Mouse (Mus musculus): Measurements from ENCODE around the gene Higd1c. TPM values are rescaled to one million over a fixed set of nuclear protein-coding genes. Genes with fewer than 3 reads are reported as not detected.
A peak's percentile ranks its signal among the peaks of the same experiment; 100 is the strongest.

Gene Higd1c
- polyA plus RNA-seq, 1 experiment from 2014 or later: not detected

DNA sequence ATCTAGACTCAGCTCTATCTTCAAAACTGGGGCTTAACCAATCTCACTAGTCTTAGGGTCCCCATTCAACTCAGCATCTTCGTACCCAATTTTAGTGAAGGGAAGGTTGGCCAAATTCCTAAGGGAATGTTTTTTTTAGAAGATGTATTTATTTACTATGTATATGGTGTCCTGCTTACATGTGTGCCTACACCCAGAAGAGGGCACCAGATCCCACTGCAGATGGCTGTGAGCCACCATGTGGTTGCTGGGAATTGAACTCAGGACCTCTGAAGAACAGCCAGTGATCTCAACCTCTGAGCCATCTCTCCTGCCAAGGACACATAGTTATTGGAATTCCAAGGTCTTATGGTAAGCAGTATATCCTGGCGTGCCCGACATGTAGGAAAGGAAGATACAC lies 31.2 kb downstream of the Higd1c start:
- no peaks in the 10 kb centered on the region for H3K9me3 ChIP-seq
- no peak overlapping the region for H3K4me2 ChIP-seq
- no peak overlapping the region for H3K9ac ChIP-seq
- WGBS: 96% methylated on average over 3 of the region's 3 CpGs
- no peak overlapping the region for H3K27ac ChIP-seq
- no peaks in the 10 kb centered on the region for H3K4me1 ChIP-seq
- no peaks in the 10 kb centered on the region for H3K27me3 ChIP-seq
- ATAC-seq (ENCODE audit: borderline replicate concordance, extremely low read depth, low FRiP score, low TSS enrichment): no peak
- no peak overlapping the region for H3K4me3 ChIP-seq
- peaks cover 55% of the 10 kb centered on the region for H3K36me3 ChIP-seq

DNA sequence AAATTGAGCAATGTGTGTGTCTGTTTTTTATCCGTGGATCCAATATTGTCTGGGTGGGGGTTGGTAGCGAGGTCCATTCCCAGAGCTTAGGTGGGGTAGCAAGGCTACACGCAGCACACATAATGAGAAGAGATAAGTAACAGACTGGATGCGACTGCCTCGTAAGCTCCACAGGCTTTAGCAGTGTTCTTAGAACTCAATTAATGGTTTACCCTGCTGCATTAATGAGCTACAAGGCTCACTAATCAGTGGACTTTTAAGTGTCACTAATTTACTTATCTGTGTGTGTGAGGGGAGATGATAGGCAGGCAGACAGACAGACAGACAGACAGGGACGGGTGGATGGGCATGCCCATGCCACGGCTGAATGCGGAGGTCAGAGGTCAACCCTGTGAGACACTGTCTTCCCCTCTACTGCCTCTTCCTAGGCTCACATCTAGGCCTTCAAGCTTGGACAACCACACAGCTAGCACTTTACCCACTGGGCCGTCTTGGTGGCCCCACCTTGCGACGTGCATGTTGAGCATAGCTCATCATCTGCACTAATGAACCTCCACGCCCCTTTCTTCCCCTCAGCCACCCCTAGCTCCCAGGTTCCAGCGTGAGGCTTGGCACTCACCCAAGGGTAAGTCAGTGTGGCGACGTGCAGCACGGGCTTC lies 36.4 kb downstream of the Higd1c start:
- H3K27ac ChIP-seq: no peak overlapping the region
- no peaks in the 10 kb centered on the region for H3K27me3 ChIP-seq
- no peak overlapping the region for H3K4me2 ChIP-seq
- no peaks in the 10 kb centered on the region for H3K9me3 ChIP-seq
- H3K4me1 ChIP-seq: no peaks in the 10 kb centered on the region
- no peak overlapping the region for H3K9ac ChIP-seq
- no peak overlapping the region for H3K4me3 ChIP-seq
- no peak for ATAC-seq (ENCODE audit: borderline replicate concordance, extremely low read depth, low FRiP score, low TSS enrichment)
- 86% methylated on average over 16 of the region's 16 CpGs for WGBS
- peaks cover 92% of the 10 kb centered on the region for H3K36me3 ChIP-seq

DNA sequence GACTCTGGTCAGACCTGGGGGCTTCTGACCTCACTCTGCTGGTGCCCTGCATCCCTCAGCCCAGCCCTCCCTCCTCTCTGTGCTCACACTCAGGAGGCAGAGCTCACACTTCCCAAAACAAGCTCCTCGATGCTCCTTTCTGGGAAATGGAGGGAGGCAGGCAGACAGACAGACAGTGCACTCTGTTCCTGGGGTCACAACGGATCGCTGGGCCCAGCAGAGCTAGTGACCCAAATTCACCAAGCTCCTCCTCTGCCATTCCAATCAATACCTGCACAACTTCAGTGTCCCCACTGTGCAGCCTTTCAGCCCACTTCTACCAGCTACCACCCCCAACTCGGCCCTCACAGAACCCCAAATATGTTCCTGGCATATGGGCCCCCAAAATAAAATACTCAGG lies 37.5 kb downstream of the Higd1c start:
- H3K4me2 ChIP-seq: no peak overlapping the region
- no peak overlapping the region for H3K27ac ChIP-seq
- peaks cover 86% of the 10 kb centered on the region for H3K36me3 ChIP-seq
- no peaks in the 10 kb centered on the region for H3K27me3 ChIP-seq
- no peak overlapping the region for H3K4me3 ChIP-seq
- ATAC-seq (ENCODE audit: borderline replicate concordance, extremely low read depth, low FRiP score, low TSS enrichment): no peak
- H3K4me1 ChIP-seq: no peaks in the 10 kb centered on the region
- WGBS: 97% methylated on average over 4 of the region's 4 CpGs
- no peak overlapping the region for H3K9ac ChIP-seq
- H3K9me3 ChIP-seq: no peaks in the 10 kb centered on the region

DNA sequence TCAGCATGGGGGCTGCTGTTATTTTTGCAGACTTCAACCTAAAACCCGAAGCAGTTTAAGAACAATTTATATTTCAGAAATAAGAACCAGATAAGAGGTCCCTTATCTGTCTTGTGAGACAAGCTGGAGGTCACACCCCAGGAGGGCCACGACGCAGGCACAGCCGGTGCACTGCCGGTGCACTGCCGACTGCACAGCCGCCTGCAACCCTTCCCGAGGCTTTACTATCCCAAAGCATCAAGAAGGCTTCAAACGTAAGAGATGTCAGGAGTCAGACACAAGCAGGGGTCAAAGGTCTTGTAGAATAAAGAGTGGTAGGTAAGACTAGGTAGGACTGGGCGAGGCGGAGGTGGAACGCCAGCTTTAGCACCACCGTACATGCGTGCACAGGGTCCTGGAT lies 38.0 kb downstream of the Higd1c start:
- Histone ChIP-seq H3K27me3 (no peaks in the 10 kb centered on the region), H3K4me1 (no peaks in the 10 kb centered on the region), H3K9ac (no peak overlapping the region), H3K9me3 (no peaks in the 10 kb centered on the region), H3K27ac (no peak overlapping the region), H3K4me3 (no peak overlapping the region), H3K36me3 (peaks cover 80% of the 10 kb centered on the region), H3K4me2 (no peak overlapping the region)
- 80% methylated on average over 14 of the region's 14 CpGs for WGBS
- ATAC-seq (ENCODE audit: borderline replicate concordance, extremely low read depth, low FRiP score, low TSS enrichment): no peak

DNA sequence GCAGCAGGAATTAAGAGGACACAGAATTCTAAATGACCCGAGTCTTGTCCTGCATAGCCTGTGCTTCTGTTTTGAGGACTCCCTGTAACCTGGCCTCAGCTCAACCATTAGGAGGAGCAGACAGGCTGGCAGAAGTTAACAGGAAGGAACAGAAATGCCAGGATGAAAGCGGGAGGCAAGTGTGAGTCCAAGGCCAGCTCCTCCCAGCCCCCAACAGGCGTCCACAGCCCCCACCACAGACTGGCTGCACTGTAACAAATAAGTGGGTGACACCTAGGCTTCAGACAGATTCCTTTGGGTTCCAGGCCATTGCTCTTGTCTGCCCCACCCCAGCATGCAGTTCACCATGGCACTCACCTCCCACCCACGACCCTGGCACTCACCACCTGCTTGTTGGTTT lies 38.5 kb downstream of the Higd1c start:
- H3K27ac ChIP-seq: no peak overlapping the region
- 82% methylated on average over 4 of the region's 4 CpGs for WGBS
- peaks cover 80% of the 10 kb centered on the region for H3K36me3 ChIP-seq
- no peaks in the 10 kb centered on the region for H3K27me3 ChIP-seq
- H3K4me2 ChIP-seq: no peak overlapping the region
- H3K4me1 ChIP-seq: no peaks in the 10 kb centered on the region
- no peak for ATAC-seq (ENCODE audit: borderline replicate concordance, extremely low read depth, low FRiP score, low TSS enrichment)
- no peak overlapping the region for H3K9ac ChIP-seq
- no peak overlapping the region for H3K4me3 ChIP-seq
- H3K9me3 ChIP-seq: no peaks in the 10 kb centered on the region

DNA sequence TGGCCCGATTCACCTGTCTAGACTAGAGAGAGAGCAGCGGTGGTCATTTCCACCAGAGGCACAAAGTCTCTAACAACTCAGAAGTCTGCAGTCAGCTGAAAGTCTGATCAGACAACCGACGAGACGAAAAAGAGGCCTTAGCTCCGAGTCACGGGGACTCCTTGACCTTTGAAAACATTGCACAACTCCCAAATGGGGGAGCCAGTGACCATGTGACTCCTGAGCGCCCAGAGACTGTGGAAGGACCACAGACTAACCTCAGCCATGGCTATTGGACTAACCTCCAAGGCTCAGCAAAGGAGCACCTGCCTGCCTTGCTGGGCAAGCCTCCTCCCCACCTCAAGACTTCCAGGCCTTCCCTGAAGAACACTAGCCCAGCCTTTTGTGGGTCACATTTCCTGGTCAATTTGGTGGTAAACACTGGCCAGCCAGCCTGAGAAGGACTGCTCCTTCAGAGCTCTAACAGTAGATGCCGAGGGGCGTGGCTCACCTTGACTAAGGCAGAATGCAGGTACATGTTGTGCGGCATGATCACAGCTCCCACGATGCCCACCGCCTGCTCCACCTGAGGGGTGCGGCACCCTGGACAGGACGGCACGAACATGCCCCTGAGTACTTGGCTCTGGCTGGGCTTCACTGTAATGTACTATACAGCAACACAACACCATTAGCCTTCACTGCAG lies 39.1 kb downstream of the Higd1c start:
- ATAC-seq (ENCODE audit: borderline replicate concordance, extremely low read depth, low FRiP score, low TSS enrichment): no peak
- Histone ChIP-seq H3K36me3 (peaks cover 80% of the 10 kb centered on the region), H3K9me3 (no peaks in the 10 kb centered on the region)

DNA sequence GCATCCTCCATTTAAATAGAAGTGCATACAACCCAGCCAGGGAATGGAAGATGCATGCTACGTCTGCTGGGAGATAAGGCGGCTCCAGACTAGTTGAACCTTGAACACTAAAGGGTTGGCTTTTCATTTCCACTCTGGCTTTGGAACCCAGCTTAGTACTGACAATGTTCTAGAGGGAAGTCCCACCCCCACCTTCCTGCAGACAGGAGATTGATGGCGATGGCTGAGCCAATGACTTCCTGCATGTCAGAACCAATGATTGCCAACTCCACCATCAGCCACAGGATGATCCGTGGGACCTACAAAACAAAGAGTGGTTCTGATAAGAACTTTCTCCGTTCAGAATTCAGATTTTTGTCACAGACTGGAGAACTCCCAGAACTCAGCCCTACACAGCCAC lies 41.7 kb downstream of the Higd1c start:
- Histone ChIP-seq H3K9me3 (no peaks in the 10 kb centered on the region), H3K4me1 (no peaks in the 10 kb centered on the region), H3K27me3 (no peaks in the 10 kb centered on the region), H3K27ac (no peak overlapping the region), H3K4me2 (no peak overlapping the region), H3K9ac (no peak overlapping the region), H3K4me3 (no peak overlapping the region), H3K36me3 (peaks cover 59% of the 10 kb centered on the region)
- WGBS: 64% methylated on average over 5 of the region's 5 CpGs
- ATAC-seq (ENCODE audit: borderline replicate concordance, extremely low read depth, low FRiP score, low TSS enrichment): no peak

More for the DNA sequence above, 39.1 kb downstream of the Higd1c start:
- WGBS: 87% methylated on average over 16 of the region's 16 CpGs
- Histone ChIP-seq H3K9ac (no peak overlapping the region), H3K27ac (no peak overlapping the region), H3K4me2 (no peak overlapping the region), H3K4me3 (no peak overlapping the region), H3K27me3 (no peaks in the 10 kb centered on the region), H3K4me1 (no peaks in the 10 kb centered on the region)

DNA sequence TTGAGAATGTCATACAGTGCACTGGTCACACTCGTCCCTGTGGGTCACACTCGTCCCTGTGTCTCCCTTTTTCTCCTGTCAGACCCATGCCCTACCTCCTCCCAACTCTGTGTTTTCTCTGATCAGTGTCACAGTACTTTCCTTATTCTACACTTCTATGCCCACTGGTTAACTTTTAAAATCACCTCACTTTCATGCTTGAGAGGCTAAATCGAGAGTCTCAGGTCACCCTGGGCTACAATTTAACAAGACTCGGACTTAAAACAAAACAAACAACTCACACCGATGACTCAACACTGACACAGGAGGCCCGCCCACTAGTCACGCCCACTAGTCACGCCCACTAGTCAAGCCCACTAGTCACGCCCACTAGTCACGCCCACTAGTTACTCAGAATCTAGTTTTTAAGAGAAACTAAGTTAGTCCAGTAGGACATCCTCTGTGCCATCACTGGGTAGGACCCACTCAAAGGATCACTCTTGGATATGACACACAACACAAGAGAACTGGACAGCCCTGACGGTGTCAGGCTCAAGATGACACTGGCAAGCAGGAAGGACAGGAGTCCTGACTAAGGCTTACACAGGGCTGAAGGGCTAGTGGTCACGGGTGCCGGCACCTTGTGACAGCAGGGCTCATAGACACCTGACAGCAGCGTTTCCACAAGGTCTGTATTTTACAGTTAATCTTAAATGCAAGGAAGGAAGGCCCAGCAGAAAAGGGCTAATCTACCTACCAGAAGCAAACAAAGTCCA lies 46.8 kb downstream of the Higd1c start:
- Histone ChIP-seq H3K9me3 (no peaks in the 10 kb centered on the region), H3K9ac (no peak overlapping the region), H3K4me3 (no peak overlapping the region), H3K4me2 (no peak overlapping the region), H3K27me3 (no peaks in the 10 kb centered on the region), H3K27ac (no peak overlapping the region), H3K36me3 (peaks cover 16% of the 10 kb centered on the region), H3K4me1 (peaks cover 8% of the 10 kb centered on the region; the same call in 1 of the 2 replicates)
- ATAC-seq (ENCODE audit: borderline replicate concordance, extremely low read depth, low FRiP score, low TSS enrichment): peak; percentile 32; the same call in 1 of the 2 replicates
- 52% methylated on average over 14 of the region's 14 CpGs for WGBS

DNA sequence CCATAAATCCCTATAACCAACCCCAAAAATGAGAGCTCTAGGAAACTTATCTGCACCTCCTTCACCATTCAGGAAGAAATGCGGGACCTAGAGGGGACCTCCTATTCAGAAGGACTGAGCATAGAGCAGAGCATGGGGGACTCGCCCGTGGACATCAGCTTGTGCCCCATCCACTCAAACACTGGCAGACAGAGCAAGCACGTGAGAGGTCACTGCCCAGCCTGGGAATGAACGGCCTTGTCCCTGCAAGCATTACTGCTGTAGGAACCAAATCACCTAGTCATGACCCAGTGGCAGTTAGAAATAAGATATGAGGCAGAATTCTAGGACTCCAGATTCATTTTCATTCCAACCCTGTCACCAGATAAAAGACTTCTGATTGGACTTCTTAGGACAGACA lies 47.4 kb downstream of the Higd1c start:
- no peak overlapping the region for H3K4me2 ChIP-seq
- no peak overlapping the region for H3K9ac ChIP-seq
- H3K36me3 ChIP-seq: peaks cover 15% of the 10 kb centered on the region; the same call in 1 of the 2 replicates
- no peak overlapping the region for H3K27ac ChIP-seq
- no peaks in the 10 kb centered on the region for H3K9me3 ChIP-seq
- H3K4me1 ChIP-seq: peaks cover 8% of the 10 kb centered on the region; the same call in 1 of the 2 replicates
- no peaks in the 10 kb centered on the region for H3K27me3 ChIP-seq
- WGBS: 81% methylated on average over 5 of the region's 5 CpGs
- ATAC-seq (ENCODE audit: borderline replicate concordance, extremely low read depth, low FRiP score, low TSS enrichment): no peak
- H3K4me3 ChIP-seq: no peak overlapping the region

DNA sequence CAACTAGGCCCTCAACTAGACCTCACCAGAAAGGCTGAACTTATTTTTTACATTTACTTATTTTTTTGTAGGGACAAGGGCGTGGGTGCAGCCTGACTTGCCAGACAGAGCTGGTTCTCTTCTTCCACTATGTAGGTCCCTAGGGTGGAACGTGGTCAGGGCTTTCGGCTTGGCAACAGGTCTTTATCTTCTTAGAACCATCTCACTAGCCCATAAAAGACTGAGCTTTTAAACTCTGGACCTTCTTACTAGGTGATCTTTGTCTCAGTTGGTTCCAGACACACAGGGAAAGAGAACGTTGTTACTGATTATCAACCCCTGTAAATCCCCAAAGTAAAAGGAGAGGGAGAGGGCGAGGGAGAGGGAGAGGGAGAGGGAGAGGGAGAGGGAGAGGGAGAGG lies 49.0 kb downstream of the Higd1c start:
- H3K27ac ChIP-seq: no peak overlapping the region
- H3K4me2 ChIP-seq: no peak overlapping the region
- H3K36me3 ChIP-seq: 0 out of 2 replicates have a peak, but pooled peaks cover 6% of the 10 kb centered on the region
- no peak overlapping the region for H3K9ac ChIP-seq
- WGBS: 82% methylated on average over 4 of the region's 5 CpGs
- ATAC-seq (ENCODE audit: borderline replicate concordance, extremely low read depth, low FRiP score, low TSS enrichment): no peak
- H3K4me3 ChIP-seq: no peak overlapping the region
- H3K27me3 ChIP-seq: no peaks in the 10 kb centered on the region
- no peaks in the 10 kb centered on the region for H3K9me3 ChIP-seq
- peaks cover 8% of the 10 kb centered on the region; the same call in 1 of the 2 replicates for H3K4me1 ChIP-seq

DNA sequence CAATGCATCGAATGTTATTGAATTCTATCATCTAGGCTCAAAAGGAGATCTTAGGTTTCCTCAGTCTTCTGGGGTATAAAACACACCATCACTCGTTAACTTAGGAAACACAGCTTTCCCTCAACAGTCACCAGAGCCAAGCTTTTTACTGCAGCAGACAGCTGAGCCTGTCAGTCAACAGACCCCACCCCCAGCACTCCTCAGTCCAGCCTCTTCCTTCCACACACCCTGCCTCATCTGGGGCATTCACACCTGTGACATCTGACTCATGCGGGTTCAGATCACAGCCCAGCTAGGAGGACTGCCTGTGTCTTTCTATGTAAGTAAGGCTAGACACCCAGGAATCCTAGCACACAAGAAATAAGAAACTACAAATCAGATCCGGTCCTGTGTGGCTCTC lies 49.7 kb downstream of the Higd1c start:
- H3K4me2 ChIP-seq: no peak overlapping the region
- no peaks in the 10 kb centered on the region for H3K27me3 ChIP-seq
- peaks cover 8% of the 10 kb centered on the region; the same call in 1 of the 2 replicates for H3K4me1 ChIP-seq
- H3K27ac ChIP-seq: no peak overlapping the region
- no peak overlapping the region for H3K4me3 ChIP-seq
- H3K9me3 ChIP-seq: no peaks in the 10 kb centered on the region
- 53% methylated on average over 4 of the region's 4 CpGs for WGBS
- H3K36me3 ChIP-seq: 0 out of 2 replicates have a peak, but pooled peaks cover 5% of the 10 kb centered on the region
- no peak overlapping the region for H3K9ac ChIP-seq
- no peak for ATAC-seq (ENCODE audit: borderline replicate concordance, extremely low read depth, low FRiP score, low TSS enrichment)

DNA sequence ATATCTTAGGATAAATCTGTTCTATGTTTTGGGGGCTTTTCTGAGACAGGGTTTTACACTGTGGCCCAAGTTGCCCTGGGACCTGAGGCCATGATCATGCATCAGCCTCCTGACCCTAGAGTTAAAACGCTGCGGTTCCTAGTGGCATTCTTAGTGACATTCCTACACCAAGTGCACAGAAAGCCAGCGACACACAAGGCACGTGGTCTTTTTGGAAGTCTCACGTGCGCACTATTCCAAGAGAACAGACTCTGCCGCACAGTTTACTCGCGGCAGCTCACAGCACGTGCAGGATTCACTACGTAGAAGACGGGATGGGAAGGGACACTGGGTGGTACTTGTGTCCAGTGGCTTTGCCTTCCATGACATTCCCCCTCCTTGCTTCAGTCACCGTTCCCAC lies 50.6 kb downstream of the Higd1c start:
- 91% methylated on average over 13 of the region's 13 CpGs for WGBS
- no peak for ATAC-seq (ENCODE audit: borderline replicate concordance, extremely low read depth, low FRiP score, low TSS enrichment)
- peaks cover 8% of the 10 kb centered on the region; the same call in 1 of the 2 replicates for H3K4me1 ChIP-seq
- no peaks in the 10 kb centered on the region for H3K9me3 ChIP-seq
- H3K9ac ChIP-seq: no peak overlapping the region
- H3K27me3 ChIP-seq: no peaks in the 10 kb centered on the region
- no peak overlapping the region for H3K27ac ChIP-seq
- 0 out of 2 replicates have a peak, but pooled peaks cover 1% of the 10 kb centered on the region for H3K36me3 ChIP-seq
- no peak overlapping the region for H3K4me2 ChIP-seq
- H3K4me3 ChIP-seq: no peak overlapping the region

Data from lung, embryonic 15.5 days (tissue).